Mouse (Mus musculus) liver, embryonic 14.5 days (tissue): Measurements from ENCODE around the gene Otx1. TPM values are rescaled to one million over a fixed set of nuclear protein-coding genes. Genes with fewer than 3 reads are reported as not detected.

Experiments
- ATAC-seq: fragments of 200-750 bp; cut with Nextera tagmentation; 2 replicates; pipeline ENCODE4 v1.8.0; 2017; ENCODE audit warnings: moderate number of reproducible peaks, mild to moderate bottlenecking, moderate library complexity; ENCODE audit not compliant: insufficient read depth
- DNase-seq, 3 experiments: peaks; one replicate each; pipeline ENCODE4 v3.0.0-alpha.2; 2012 to 2013; ENCODE audit warnings: low read depth in 3 of 3, low spot score in 3 of 3
- H3K27ac ChIP-seq: fragments of 300-500 bp; sonication (generic); 2 replicates; pipeline ENCODE4 v1.5.1; 2014; ENCODE audit warnings: moderate library complexity, mild to moderate bottlenecking, control low read depth, inconsistent platforms
- H3K27me3 ChIP-seq: fragments of 300-500 bp; sonication (generic); 2 replicates; pipeline ENCODE4 v1.6.1; 2014; ENCODE audit warnings: mild to moderate bottlenecking, low read length, moderate library complexity; ENCODE audit not compliant: control insufficient read depth, insufficient read depth
- H3K36me3 ChIP-seq: fragments of 300-500 bp; sonication (generic); replicated peaks from 2 replicates; pipeline ENCODE4 v1.6.1; 2014; ENCODE audit warnings: low read depth; ENCODE audit not compliant: control insufficient read depth, insufficient read depth
- H3K4me1 ChIP-seq, 2 experiments: fragments of 200-500 bp in 1 of 2; fragments of 300-500 bp in 1 of 2; sonication (generic) in 1 of 2; replicated peaks; 2 replicates each; pipeline ENCODE4 v1.6.1; 2012 to 2014; ENCODE audit warnings: antibody characterized with exemption in 1 of 2, inconsistent platforms in 1 of 2, low read length in 1 of 2; ENCODE audit not compliant: control insufficient read depth in 2 of 2, insufficient read depth in 2 of 2
- H3K4me2 ChIP-seq: fragments of 300-500 bp; sonication (generic); 2 replicates; pipeline ENCODE4 v1.6.1; 2014; ENCODE audit warnings: low read depth, mild to moderate bottlenecking, control low read depth, moderate library complexity
- H3K4me3 ChIP-seq, 2 experiments: fragments of 200-500 bp in 1 of 2; fragments of 300-500 bp in 1 of 2; sonication (generic) in 1 of 2; 2 replicates each; pipeline ENCODE4 v1.5.1; 2012 to 2014; ENCODE audit warnings: low read depth in 2 of 2, low read length in 2 of 2, mild to moderate bottlenecking in 2 of 2, control low read depth in 1 of 2, inconsistent platforms in 1 of 2, moderate library complexity in 1 of 2; ENCODE audit not compliant: insufficient read depth in 1 of 2
- H3K9ac ChIP-seq: fragments of 300-500 bp; sonication (generic); replicated peaks from 2 replicates; pipeline ENCODE4 v1.6.1; 2014; ENCODE audit warnings: mild to moderate bottlenecking, control low read depth, moderate library complexity
- H3K9me3 ChIP-seq: fragments of 300-500 bp; sonication (generic); 2 replicates; pipeline ENCODE4 v1.6.1; 2016; ENCODE audit warnings: low read length, mixed read lengths; ENCODE audit not compliant: control insufficient read depth
- CTCF ChIP-seq: IDR thresholded peaks from 2 replicates; pipeline ENCODE4 v1.5.1; 2016; ENCODE audit warnings: antibody characterized with exemption, low read depth, control low read depth
- EP300 ChIP-seq: IDR thresholded peaks from 2 replicates; pipeline ENCODE4 v1.6.1; 2016; ENCODE audit warnings: antibody characterized with exemption, low read depth
- WGBS: fragments of 180-500 bp; shearing (Covaris S2); extraction: QIAGEN DNeasy Blood & Tissue Kit; methylation state at CpG from one replicate; pipeline ENCODE4 v1.1.7; 2014; ENCODE audit not compliant: insufficient replicate concordance; 5-methylcytosine and 5-hydroxymethylcytosine counted together
- polyA plus RNA-seq, 2 experiments: library from polyadenylated mRNA; depleted of rRNA in 1 of 2; stranded (reverse) in 1 of 2; unstranded in 1 of 2; fragments of >200 nt; fragmentation: Nextera tagmentation in 1 of 2; extraction: Ambion mirVana in 1 of 2; gene quantifications; 2 replicates each; pipeline versions ENCODE4 v1.2.1 to v1.2.3; 2012 to 2014

Otx1 gene
- polyA plus RNA-seq, 2 experiments: not detected

DNA sequence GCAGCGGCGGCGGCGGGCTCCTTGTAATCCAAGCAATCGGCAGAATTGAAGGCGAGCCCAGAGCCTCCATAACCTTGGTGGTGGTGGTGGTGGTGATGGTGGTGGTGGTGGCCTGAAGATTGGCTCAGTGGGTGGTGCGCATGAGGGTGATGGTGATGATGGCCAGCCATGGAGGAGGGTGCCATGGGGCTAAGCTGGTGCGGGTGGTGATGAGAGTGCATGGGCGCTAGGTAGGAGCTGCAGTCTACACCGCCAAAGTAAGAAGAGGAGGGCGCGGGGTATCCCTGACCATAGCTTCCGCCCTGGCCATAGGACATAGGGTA lies 6.4 kb downstream of the Otx1 start:
- Histone ChIP-seq H3K36me3 (no peaks in the 10 kb centered on the region), H3K27me3 (peaks cover 97% of the 10 kb centered on the region), H3K4me3 (no peak overlapping the region), H3K9me3 (no peaks in the 10 kb centered on the region), H3K4me2 (no peak overlapping the region), H3K9ac (no peak overlapping the region), H3K4me1 (no peaks in the 10 kb centered on the region), H3K27ac (no peak overlapping the region)
- ATAC-seq (no peak), DNase-seq (no peak)
- TF ChIP-seq EP300 (no peak), CTCF (no peak)
- WGBS: 3% methylated on average over 13 of the region's 13 CpGs

GRCm38 (mm10) chr11:21995534-21996324 lies 7.0 kb downstream of the Otx1 start:
- Histone ChIP-seq H3K4me1 (no peaks in the 10 kb centered on the region), H3K27me3 (peaks cover 96% of the 10 kb centered on the region), H3K27ac (no peak overlapping the region), H3K36me3 (no peaks in the 10 kb centered on the region), H3K4me3 (no peak overlapping the region), H3K9ac (no peak overlapping the region), H3K4me2 (no peak overlapping the region), H3K9me3 (no peaks in the 10 kb centered on the region)
- ATAC-seq: no peak
- whole genome bisulfite sequencing: 2% methylated on average over 27 of the region's 27 CpGs
- DNase-seq: no peak
- TF ChIP-seq CTCF (no peak), EP300 (no peak)

DNA sequence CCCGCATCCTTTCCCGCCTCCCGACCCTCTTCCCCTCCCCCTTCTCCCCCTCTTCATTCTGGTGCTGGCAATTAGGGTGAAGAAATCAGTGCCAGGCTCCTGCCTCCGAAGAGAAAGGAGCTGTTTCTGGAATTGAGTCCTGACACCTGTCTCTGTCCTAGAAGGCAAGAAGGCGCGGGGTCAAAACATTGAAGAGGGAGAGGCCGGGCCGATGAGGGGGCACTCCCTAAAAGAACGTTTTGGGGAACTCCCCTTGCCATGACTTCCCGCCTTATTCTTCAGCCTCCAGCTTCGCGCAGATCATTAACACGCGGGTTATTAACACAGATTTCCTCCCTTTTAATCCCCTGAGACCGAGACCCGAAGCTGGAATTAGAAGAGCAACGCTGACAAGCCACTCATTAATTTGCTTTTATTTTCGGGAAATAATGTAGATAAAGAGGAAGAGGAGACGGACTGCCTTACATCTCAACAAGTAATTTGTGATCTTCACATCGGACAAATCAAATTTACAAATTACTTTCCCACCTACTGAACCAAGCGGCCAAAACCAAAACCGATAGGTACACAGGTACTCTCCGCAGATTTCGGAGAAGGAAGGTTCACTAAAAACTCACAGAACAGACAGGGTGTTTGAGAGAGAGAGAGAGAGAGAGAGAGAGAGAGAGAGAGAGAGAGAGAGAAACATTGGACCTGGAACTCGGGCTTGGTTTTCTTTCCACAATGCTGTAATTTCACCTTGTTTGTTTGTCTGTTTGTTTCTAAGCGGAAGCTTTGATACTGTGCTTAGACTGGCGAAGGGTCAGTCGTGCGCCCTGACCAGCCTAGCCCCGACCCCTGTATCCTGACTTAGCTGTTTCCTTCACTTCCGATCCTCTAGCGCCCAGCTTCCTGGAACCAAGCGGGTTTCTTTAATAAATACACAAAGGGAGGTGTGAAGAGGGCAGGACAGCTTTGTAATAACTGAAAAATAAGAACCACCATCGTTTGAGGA lies 8.0 kb downstream of the Otx1 start:
- no peak for ATAC-seq
- no peak for TF ChIP-seq EP300
- TF ChIP-seq CTCF: no peak
- H3K9ac ChIP-seq: no peak overlapping the region
- H3K27me3 ChIP-seq: peaks cover 90% of the 10 kb centered on the region
- H3K27ac ChIP-seq: no peak overlapping the region
- H3K9me3 ChIP-seq: no peaks in the 10 kb centered on the region
- H3K36me3 ChIP-seq: no peaks in the 10 kb centered on the region
- DNase-seq: no peak
- WGBS: 2% methylated on average over 34 of the region's 34 CpGs
- H3K4me2 ChIP-seq: no peak overlapping the region
- H3K4me3 ChIP-seq: no peak overlapping the region
- no peaks in the 10 kb centered on the region for H3K4me1 ChIP-seq

DNA sequence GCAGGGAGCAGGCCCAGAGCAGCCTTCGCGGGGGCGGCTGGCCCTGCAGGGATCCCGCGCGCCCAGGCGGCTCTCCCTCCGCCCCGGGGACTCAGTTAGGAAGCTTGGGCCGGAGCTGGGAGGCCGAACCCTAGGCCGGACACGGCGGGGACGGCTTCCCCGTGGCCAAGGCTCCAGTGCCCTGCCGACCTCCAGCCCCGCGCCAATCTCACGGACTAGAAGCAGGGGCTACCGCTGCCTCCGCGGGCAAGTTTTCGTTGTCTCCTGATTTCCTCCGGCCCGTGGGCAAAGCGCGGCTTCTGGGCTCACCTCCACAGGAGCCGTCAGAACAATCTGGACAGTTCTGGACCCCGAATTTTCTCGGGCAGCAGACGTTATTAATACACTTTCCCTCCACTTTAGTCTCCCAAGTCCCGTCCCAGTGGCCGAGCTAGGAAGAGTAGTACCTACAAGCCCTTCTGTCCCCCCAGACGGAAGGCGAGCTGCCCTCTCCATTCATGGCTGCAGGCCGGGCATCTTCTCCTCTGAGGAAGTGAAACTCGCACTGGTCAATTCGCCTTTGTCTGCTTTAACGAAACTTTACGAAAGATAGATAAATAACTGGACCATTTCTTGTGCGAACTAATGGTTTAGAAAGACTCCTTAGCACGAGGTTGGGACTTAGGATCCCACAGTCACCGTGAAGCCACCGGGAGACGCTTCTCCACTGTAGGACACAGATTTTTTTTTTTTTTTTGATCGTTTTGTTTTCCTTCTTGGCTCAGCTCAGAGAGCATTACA lies 8.9 kb downstream of the Otx1 start:
- WGBS: under 1% methylated on average over 46 of the region's 47 CpGs
- Histone ChIP-seq H3K27me3 (peaks cover 88% of the 10 kb centered on the region), H3K36me3 (no peaks in the 10 kb centered on the region), H3K4me1 (no peaks in the 10 kb centered on the region), H3K9me3 (no peaks in the 10 kb centered on the region), H3K27ac (no peak overlapping the region), H3K4me3 (no peak overlapping the region), H3K9ac (no peak overlapping the region), H3K4me2 (no peak overlapping the region)
- no peak for TF ChIP-seq CTCF
- TF ChIP-seq EP300: no peak
- no peak for ATAC-seq
- DNase-seq: no peak
